Mouse (Mus musculus): ENCODE data around the gene Dock10. TPM values are rescaled to one million over a fixed set of nuclear protein-coding genes. Genes with fewer than 3 reads are reported as not detected.

Dock10 gene
- 0.02 TPM in 1 of 2 replicates, not detected in the other for polyA plus RNA-seq (2012)

DNA sequence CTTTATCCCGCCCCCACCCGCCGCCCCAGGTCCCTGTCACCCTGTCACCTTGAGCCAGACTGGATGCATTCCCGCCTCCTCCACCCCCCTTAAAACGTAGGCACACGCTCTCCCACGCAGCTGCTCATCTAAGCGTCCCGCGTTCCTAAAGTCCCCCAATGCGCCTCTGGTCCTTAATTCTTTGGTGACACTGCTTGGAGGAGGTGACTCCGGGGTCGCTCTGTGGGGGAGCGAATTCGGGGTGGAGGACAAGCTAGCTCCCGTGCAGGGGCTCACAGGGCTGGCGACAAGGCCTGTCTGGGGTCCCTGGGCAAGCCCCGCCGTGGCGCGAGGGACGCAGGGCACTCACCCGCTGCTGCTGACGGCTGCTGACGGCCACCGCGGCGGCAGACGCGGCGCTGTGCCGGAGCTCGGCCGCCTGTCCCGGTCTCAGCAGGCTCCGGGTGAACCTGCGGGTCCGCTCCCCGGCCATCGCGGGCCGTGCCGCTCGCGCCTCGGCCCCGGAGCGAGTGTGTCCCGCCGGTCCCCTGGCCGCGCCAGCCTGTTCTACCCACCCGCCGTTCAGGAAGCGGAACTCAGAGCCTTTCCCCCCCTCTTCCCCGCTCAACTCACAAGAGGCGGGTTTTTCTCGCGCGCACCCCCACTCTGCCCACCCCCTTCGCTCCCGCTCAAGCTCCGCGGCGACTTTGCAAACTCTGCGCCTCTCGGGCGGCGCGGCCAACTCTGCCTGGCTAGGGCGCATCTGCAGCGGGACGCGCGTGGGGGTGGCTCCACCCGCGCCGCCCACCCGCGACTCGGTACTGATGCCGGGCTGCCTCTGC is at the start of gene Dock10:
TSS of gene Dock10 (minus strand) at position 551 of the 821 bp plus-strand sequence.
- TF ChIP-seq GATA1 (IDR thresholded peaks at IDR 0.05; ENCODE audit: low read length), result no peak

DNA sequence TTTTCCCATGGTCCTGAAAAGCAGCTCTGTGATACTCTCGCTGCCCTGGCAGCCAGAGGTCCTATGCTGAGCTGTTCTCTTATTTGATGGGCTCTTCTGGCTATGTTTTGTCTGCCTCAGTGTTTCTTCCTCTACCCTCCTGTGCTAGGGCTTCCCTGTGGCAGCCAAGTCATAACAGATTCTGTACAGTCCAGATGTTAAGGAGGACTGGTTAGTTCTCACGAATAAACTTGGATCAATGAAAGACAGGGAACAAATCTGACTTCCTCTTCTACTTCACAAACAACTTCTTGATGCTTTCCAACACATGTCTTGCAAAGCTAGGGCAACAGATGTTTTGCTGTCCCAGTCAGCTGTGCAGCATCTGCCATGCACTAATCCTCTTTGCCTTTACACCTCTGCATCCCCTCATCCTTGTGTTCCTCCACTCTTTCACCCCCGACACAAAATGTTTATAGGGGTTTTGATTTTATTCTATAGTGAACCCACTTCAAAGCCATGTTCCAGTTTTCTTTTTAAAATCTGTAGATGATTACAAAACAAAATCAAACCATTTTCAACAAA is 48.6 kb upstream of the Dock10 start:
- TF ChIP-seq GATA1 (IDR thresholded peaks at IDR 0.05; ENCODE audit: low read length), result no peak

GRCm38 (mm10) chr1:80802023-80802422 is 43.7 kb upstream of the Dock10 start:
- TF ChIP-seq GATA1 (IDR thresholded peaks at IDR 0.05; ENCODE audit: low read length), result no peak

GRCm38 (mm10) chr1:80785066-80785779 is 26.9 kb upstream of the Dock10 start:
- no peak for TF ChIP-seq GATA1 (IDR thresholded peaks at IDR 0.05; ENCODE audit: low read length)

GRCm38 (mm10) chr1:80784155-80784554 is 25.8 kb upstream of the Dock10 start:
- no peak for TF ChIP-seq GATA1 (IDR thresholded peaks at IDR 0.05; ENCODE audit: low read length)

DNA sequence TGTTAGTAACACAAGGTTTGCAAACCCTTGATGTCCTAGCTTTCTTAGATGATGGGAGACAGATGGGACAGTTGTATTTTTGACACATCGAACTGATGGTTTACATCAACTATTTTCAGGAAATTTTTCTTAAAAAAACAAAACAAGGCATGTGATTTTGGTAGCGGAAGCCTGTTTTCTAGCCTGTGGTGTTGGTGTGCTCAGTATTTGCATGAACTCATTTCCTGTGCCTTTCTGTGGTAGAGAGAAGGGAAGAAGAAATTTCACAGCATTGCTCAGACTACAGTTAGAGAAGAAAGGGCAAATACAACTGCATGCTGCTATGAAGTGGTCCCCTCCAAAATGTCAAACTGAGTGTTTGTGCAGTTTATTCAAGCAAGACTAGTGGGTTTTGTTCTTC is 7.2 kb upstream of the Dock10 start:
- no peak for TF ChIP-seq GATA1 (IDR thresholded peaks at IDR 0.05; ENCODE audit: low read length)

- no peak for TF ChIP-seq GATA1 (IDR thresholded peaks at IDR 0.05; ENCODE audit: low read length)
These were observed 5.0 kb upstream of the Dock10 start for GRCm38 (mm10) chr1:80763042-80763950.

DNA sequence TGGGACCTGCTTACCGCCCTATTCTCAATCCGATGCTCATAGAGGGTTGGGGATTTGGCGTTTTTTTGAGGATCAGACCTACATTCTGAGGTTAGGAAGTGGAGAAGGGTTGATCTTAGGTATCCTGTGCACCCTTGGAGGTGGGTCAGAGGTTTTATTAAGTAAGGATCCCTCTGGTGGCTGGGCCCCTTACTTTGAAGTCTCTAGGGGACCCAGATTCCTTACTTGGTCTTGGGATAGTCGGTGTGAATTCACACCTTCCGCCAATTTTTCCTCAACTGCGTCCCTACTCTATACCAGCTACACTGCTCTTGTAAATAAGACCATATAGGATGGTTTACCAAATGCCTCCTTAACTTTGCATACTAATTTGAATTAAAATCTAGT is 464 bp upstream of the Dock10 start:
- TF ChIP-seq GATA1 (IDR thresholded peaks at IDR 0.05; ENCODE audit: low read length), result no peak

- no peak for TF ChIP-seq GATA1 (IDR thresholded peaks at IDR 0.05; ENCODE audit: low read length)
These were observed 714 bp downstream of the Dock10 start for GRCm38 (mm10) chr1:80757650-80757976.

DNA sequence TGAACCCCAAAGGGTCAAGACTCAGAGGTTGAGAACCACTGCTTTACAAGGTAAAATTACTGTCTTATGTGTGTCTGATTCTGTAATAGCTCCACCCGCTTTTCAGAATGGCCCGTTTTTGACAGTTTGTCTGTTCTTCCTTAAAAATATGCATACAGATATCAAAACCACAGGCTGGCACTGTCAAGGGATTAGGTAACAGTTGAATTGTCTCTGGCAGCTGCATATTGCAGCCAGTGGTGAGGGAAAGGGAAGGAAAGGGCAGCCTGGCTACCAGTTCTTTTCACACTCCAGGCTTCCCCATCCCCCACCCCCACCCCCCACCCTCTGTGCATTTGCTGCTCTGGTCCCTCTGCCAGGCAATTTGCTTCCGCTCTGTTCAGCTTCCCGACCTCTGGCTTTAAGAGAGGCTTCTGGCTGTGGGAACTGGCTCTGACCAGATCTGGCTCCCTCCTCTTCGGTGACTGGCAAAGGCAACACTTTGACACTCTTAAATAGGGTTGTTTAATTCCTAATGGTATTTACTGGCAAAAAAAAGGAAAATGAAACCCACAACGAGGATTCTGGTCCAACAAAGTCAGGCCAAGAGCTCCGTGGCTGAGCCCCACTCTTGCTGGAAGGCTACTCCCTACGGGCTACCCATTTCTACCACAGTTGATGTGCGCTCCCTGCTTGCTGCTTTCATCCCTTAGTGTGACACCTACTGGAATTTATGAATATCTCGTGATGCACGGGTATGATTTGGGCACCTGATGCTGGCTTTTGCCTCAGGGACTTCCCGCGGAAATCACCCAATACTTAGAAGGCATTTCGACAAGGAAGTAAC is 1.3 kb downstream of the Dock10 start:
- no peak for TF ChIP-seq GATA1 (IDR thresholded peaks at IDR 0.05; ENCODE audit: low read length)

DNA sequence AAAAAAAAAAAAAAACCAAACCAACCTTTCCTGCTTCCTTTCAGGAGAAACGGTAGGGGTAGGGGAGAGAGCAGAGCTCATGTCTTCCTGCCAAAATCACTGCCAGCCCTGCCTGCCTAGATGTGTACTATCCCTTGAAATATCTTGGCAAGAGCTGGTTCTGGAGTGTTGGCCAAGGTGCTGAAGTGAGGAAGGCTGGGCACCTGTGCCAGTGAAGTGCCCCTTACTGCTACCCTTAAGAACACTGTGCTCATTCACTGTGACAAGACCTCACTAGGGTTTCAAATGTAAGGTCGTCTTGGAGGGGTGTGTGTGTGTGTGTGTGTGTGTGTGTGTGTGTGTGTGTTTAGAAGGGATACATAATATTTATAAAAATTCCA is 2.3 kb downstream of the Dock10 start:
- no peak for TF ChIP-seq GATA1 (IDR thresholded peaks at IDR 0.05; ENCODE audit: low read length)

- no peak for TF ChIP-seq GATA1 (IDR thresholded peaks at IDR 0.05; ENCODE audit: low read length)
These were observed 2.8 kb downstream of the Dock10 start for GRCm38 (mm10) chr1:80755296-80756059.

- no peak for TF ChIP-seq GATA1 (IDR thresholded peaks at IDR 0.05; ENCODE audit: low read length)
These were observed 11.4 kb downstream of the Dock10 start for GRCm38 (mm10) chr1:80746691-80747463.

All from G1E-ER4 (cell line).